Mouse (Mus musculus) kidney, adult 2 months (tissue): Measurements from ENCODE around the gene Shmt2. TPM values are rescaled to one million over a fixed set of nuclear protein-coding genes. Genes with fewer than 3 reads are reported as not detected.

Source experiments
- DNase-seq: peaks from one replicate; pipeline ENCODE4 v3.0.0; 2021
- H3K27ac ChIP-seq: fragments of 200-500 bp; 2 replicates; pipeline ENCODE4 v1.5.1; 2012; ENCODE audit warnings: low read depth, low read length, control low read depth, inconsistent platforms; ENCODE audit not compliant: insufficient read depth
- H3K27me3 ChIP-seq: fragments of 200-500 bp; replicated peaks from 2 replicates; pipeline ENCODE4 v1.6.1; 2012; ENCODE audit warnings: mild to moderate bottlenecking, moderate library complexity, low read length, inconsistent platforms; ENCODE audit not compliant: control insufficient read depth, insufficient read depth
- H3K36me3 ChIP-seq: fragments of 200-500 bp; 2 replicates; pipeline ENCODE4 v1.6.1; 2012; ENCODE audit warnings: mild to moderate bottlenecking, moderate library complexity, low read length, inconsistent platforms; ENCODE audit not compliant: control insufficient read depth, insufficient read depth
- H3K4me1 ChIP-seq: fragments of 200-500 bp; 2 replicates; pipeline ENCODE4 v1.6.1; 2011; ENCODE audit warnings: low read length; ENCODE audit not compliant: control insufficient read depth, insufficient read depth
- H3K4me3 ChIP-seq: fragments of 200-500 bp; 2 replicates; pipeline ENCODE4 v1.5.1; 2011; ENCODE audit warnings: mild to moderate bottlenecking, low read depth, low read length, control low read depth; ENCODE audit not compliant: insufficient read depth
- CTCF ChIP-seq: fragments of 200-500 bp; conservative IDR thresholded peaks from 2 replicates; pipeline ENCODE4 v1.5.1; 2011; ENCODE audit warnings: low read depth, mild to moderate bottlenecking, control low read depth, low read length, moderate library complexity, mixed read lengths; ENCODE audit not compliant: insufficient read depth, insufficient read length
- POLR2A ChIP-seq: fragments of 200-500 bp; IDR thresholded peaks from one replicate; pipeline ENCODE4 v1.6.1; 2011; ENCODE audit warnings: low read depth, low read length, control low read depth
- WGBS: fragments of 180-500 bp; shearing (Covaris S2); methylation state at CpG from one replicate; pipeline ENCODE4 v1.1.7; 2018; 5-methylcytosine and 5-hydroxymethylcytosine counted together
- polyA plus RNA-seq: library from polyadenylated mRNA; depleted of rRNA; stranded (reverse); fragments of >200 nt; gene quantifications from 2 replicates; pipeline ENCODE4 v1.2.3, GENCODE M21; 2012

Shmt2 gene
- polyA plus RNA-seq, 1 experiment, result 274 TPM

- Histone ChIP-seq H3K27me3 (no peaks in the 10 kb centered on the region), H3K27ac (no peak overlapping the region; the same call in 1 of the 2 replicates), H3K36me3 (0 out of 2 replicates have a peak, but pooled peaks cover 1% of the 10 kb centered on the region), H3K4me3 (no peak overlapping the region; the same call in 1 of the 2 replicates), H3K4me1 (peaks cover 15% of the 10 kb centered on the region; the same call in 1 of the 2 replicates)
- TF ChIP-seq CTCF (no peak), POLR2A (no peak)
- 31% methylated on average over 30 of the region's 30 CpGs for WGBS
- peak; percentile 46 for DNase-seq
These were observed 5.5 kb downstream of the Shmt2 start for GRCm38 (mm10) chr10:127516576-127517260.

GRCm38 (mm10) chr10:127515983-127516459 is 6.2 kb downstream of the Shmt2 start:
- no peak overlapping the region for H3K4me3 ChIP-seq
- TF ChIP-seq POLR2A (peak; percentile 25), CTCF (no peak)
- peak; percentile 56 for DNase-seq
- H3K27me3 ChIP-seq, result 0 out of 2 replicates have a peak, but pooled peaks cover 1% of the 10 kb centered on the region
- H3K4me1 ChIP-seq, result peaks cover 12% of the 10 kb centered on the region; the same call in 1 of the 2 replicates
- 0 out of 2 replicates have a peak, but pooled peaks cover 1% of the 10 kb centered on the region for H3K36me3 ChIP-seq
- WGBS, result 39% methylated on average over 8 of the region's 8 CpGs
- H3K27ac ChIP-seq, result peak overlapping the region; percentile 70

- no peak for DNase-seq
- peak overlapping the region; percentile 70; the same call in 1 of the 2 replicates for H3K27ac ChIP-seq
- 0 out of 2 replicates have a peak, but pooled peaks cover 1% of the 10 kb centered on the region for H3K36me3 ChIP-seq
- WGBS, result 49% methylated on average over 9 of the region's 9 CpGs
- peak overlapping the region; percentile 42 for H3K4me3 ChIP-seq
- H3K27me3 ChIP-seq, result 0 out of 2 replicates have a peak, but pooled peaks cover 1% of the 10 kb centered on the region
- peaks cover 12% of the 10 kb centered on the region; the same call in 1 of the 2 replicates for H3K4me1 ChIP-seq
- TF ChIP-seq POLR2A (no peak), CTCF (no peak)
These were observed 6.8 kb downstream of the Shmt2 start for GRCm38 (mm10) chr10:127515271-127515982.

- 22% methylated on average over 6 of the region's 6 CpGs for WGBS
- H3K27ac ChIP-seq, result peak within 1 kb of the TSS; percentile 70; the same call in 1 of the 2 replicates
- no peak for DNase-seq
- H3K27me3 ChIP-seq, result 0 out of 2 replicates have a peak, but pooled peaks cover 1% of the 10 kb centered on the region
- peaks cover 12% of the 10 kb centered on the region; the same call in 1 of the 2 replicates for H3K4me1 ChIP-seq
- 0 out of 2 replicates have a peak, but pooled peaks cover 1% of the 10 kb centered on the region for H3K36me3 ChIP-seq
- peak within 1 kb of the TSS; percentile 42 for H3K4me3 ChIP-seq
- no peak for TF ChIP-seq POLR2A
- TF ChIP-seq CTCF, result no peak
These were observed 7.5 kb downstream of the Shmt2 start, which contains the start of gene Ndufa4l2 for GRCm38 (mm10) chr10:127514764-127515163. TSS of gene Ndufa4l2 (plus strand) at chr10:127514967.

- 0 out of 2 replicates have a peak, but pooled peaks cover 1% of the 10 kb centered on the region for H3K36me3 ChIP-seq
- H3K27me3 ChIP-seq, result 0 out of 2 replicates have a peak, but pooled peaks cover 1% of the 10 kb centered on the region
- TF ChIP-seq CTCF (no peak), POLR2A (no peak)
- no peak overlapping the region for H3K27ac ChIP-seq
- H3K4me1 ChIP-seq, result peaks cover 12% of the 10 kb centered on the region; the same call in 1 of the 2 replicates
- DNase-seq, result no peak
- WGBS, result 28% methylated on average over 13 of the region's 13 CpGs
- H3K4me3 ChIP-seq, result no peak overlapping the region
These were observed 8.0 kb downstream of the Shmt2 start for GRCm38 (mm10) chr10:127514111-127514698.

- DNase-seq, result no peak
- H3K4me3 ChIP-seq, result no peak overlapping the region
- WGBS, result 9% methylated on average over 16 of the region's 16 CpGs
- H3K27me3 ChIP-seq, result 0 out of 2 replicates have a peak, but pooled peaks cover 1% of the 10 kb centered on the region
- H3K36me3 ChIP-seq, result 0 out of 2 replicates have a peak, but pooled peaks cover under 1% of the 10 kb centered on the region
- TF ChIP-seq POLR2A (no peak), CTCF (no peak)
- no peak overlapping the region for H3K27ac ChIP-seq
- peaks cover 12% of the 10 kb centered on the region; the same call in 1 of the 2 replicates for H3K4me1 ChIP-seq
These were observed 8.6 kb downstream of the Shmt2 start for GRCm38 (mm10) chr10:127513501-127514091.
